Mouse (Mus musculus) heart, embryonic 16.5 days (tissue): ENCODE results near the gene Ammecr1. TPM values are rescaled to one million over a fixed set of nuclear protein-coding genes. Genes with fewer than 3 reads are reported as not detected.

Experiments used
- ATAC-seq: fragments of 200-750 bp; cut with Nextera tagmentation; replicated peaks from 2 replicates; pipeline ENCODE4 v1.8.0; 2017; ENCODE audit warnings: moderate number of reproducible peaks; ENCODE audit not compliant: insufficient read depth, low FRiP score; ENCODE audit errors: extremely low read depth
- H3K27ac ChIP-seq: fragments of 300-500 bp; sonication (generic); 2 replicates; pipeline ENCODE4 v1.5.1; 2014; ENCODE audit warnings: mild to moderate bottlenecking, low read length, control low read depth, moderate library complexity
- H3K27me3 ChIP-seq: fragments of 300-500 bp; sonication (generic); 2 replicates; pipeline ENCODE4 v1.6.1; 2014; ENCODE audit warnings: low read length, mixed read lengths; ENCODE audit not compliant: control insufficient read depth, insufficient read depth
- H3K36me3 ChIP-seq: fragments of 300-500 bp; sonication (generic); 2 replicates; pipeline ENCODE4 v1.6.1; 2014; ENCODE audit not compliant: control insufficient read depth, insufficient read depth
- H3K4me1 ChIP-seq: fragments of 300-500 bp; sonication (generic); 2 replicates; pipeline ENCODE4 v1.6.1; 2014; ENCODE audit warnings: low read length, mixed read lengths; ENCODE audit not compliant: control insufficient read depth, insufficient read depth
- H3K4me2 ChIP-seq: fragments of 300-500 bp; sonication (generic); 2 replicates; pipeline ENCODE4 v1.6.1; 2014; ENCODE audit warnings: low read depth, mild to moderate bottlenecking, control low read depth, low read length
- H3K4me3 ChIP-seq: fragments of 300-500 bp; sonication (generic); 2 replicates; pipeline ENCODE4 v1.5.1; 2014; ENCODE audit warnings: mild to moderate bottlenecking, control low read depth, low read length
- H3K9ac ChIP-seq: fragments of 300-500 bp; sonication (generic); 2 replicates; pipeline ENCODE4 v1.6.1; 2014; ENCODE audit warnings: low read length, control low read depth
- H3K9me3 ChIP-seq: fragments of 300-500 bp; sonication (generic); replicated peaks from 2 replicates; pipeline ENCODE4 v1.6.1; 2016; ENCODE audit warnings: low read length; ENCODE audit not compliant: control insufficient read depth
- WGBS: fragments of 180-500 bp; shearing (Covaris S2); extraction: QIAGEN DNeasy Blood & Tissue Kit; methylation state at CpG from one replicate; pipeline ENCODE4 v1.1.7; 2014; 5-methylcytosine and 5-hydroxymethylcytosine counted together
- polyA plus RNA-seq: library from polyadenylated mRNA; unstranded; fragments of >200 nt; fragmentation: Nextera tagmentation; extraction: Ambion mirVana; gene quantifications from 2 replicates; pipeline ENCODE4 v1.2.1, GENCODE M21; 2015

Ammecr1 gene
- polyA plus RNA-seq, 1 experiment from 2014 or later = 15.1 TPM

- Histone ChIP-seq H3K4me1 (no peaks in the 10 kb centered on the region), H3K4me3 (no peak overlapping the region), H3K9me3 (no peaks in the 10 kb centered on the region), H3K9ac (no peak overlapping the region), H3K4me2 (no peak overlapping the region), H3K27me3 (no peaks in the 10 kb centered on the region), H3K36me3 (no peaks in the 10 kb centered on the region), H3K27ac (no peak overlapping the region)
- no peak for ATAC-seq
- 92% methylated on average over 3 of the region's 3 CpGs for WGBS
Observed at GRCm38 (mm10) chrX:142981530-142982130, 15.1 kb upstream of the Ammecr1 start.

- Histone ChIP-seq H3K9ac (no peak overlapping the region), H3K4me1 (no peaks in the 10 kb centered on the region), H3K9me3 (no peaks in the 10 kb centered on the region), H3K27me3 (no peaks in the 10 kb centered on the region), H3K27ac (no peak overlapping the region), H3K4me3 (no peak overlapping the region), H3K36me3 (no peaks in the 10 kb centered on the region), H3K4me2 (no peak overlapping the region)
- WGBS = 50% methylated on average over 2 of the region's 2 CpGs
- no peak for ATAC-seq
Observed at GRCm38 (mm10) chrX:142980855-142981529, 14.5 kb upstream of the Ammecr1 start.

DNA sequence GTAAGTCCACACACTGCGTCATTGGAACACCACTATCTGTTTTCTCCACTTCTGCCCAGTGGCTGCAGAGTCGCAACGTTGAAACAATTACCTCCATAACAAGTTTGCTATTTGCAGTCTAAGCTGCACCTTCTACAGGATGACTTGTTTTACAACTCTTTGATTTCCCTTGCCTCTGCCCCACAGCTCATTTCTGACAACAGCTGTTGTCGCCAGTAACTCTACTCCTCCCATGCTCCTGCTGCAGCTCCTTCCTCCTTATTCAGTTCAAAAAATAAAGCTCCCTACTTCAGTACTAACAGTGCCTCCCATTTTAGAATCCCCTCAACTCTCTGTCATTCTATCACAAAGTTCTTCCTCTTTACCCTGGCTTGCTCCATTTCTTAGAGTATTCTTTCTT, 12.7 kb upstream of the Ammecr1 start:
- Histone ChIP-seq H3K4me2 (no peak overlapping the region), H3K27ac (no peak overlapping the region), H3K9ac (no peak overlapping the region), H3K36me3 (no peaks in the 10 kb centered on the region), H3K4me1 (no peaks in the 10 kb centered on the region), H3K27me3 (no peaks in the 10 kb centered on the region), H3K9me3 (no peaks in the 10 kb centered on the region), H3K4me3 (no peak overlapping the region)
- no peak for ATAC-seq
- WGBS = 69% methylated on average over 4 of the region's 4 CpGs

- H3K9me3 ChIP-seq = no peaks in the 10 kb centered on the region
- no peak overlapping the region for H3K4me2 ChIP-seq
- H3K27ac ChIP-seq = peak overlapping the region; percentile 48; the same call in 1 of the 2 replicates
- ATAC-seq = peak; percentile 63; the same call in 1 of the 2 replicates
- no peaks in the 10 kb centered on the region for H3K4me1 ChIP-seq
- WGBS = 40% methylated on average over 7 of the region's 7 CpGs
- H3K9ac ChIP-seq = no peak overlapping the region
- H3K36me3 ChIP-seq = no peaks in the 10 kb centered on the region
- H3K4me3 ChIP-seq = no peak overlapping the region
- H3K27me3 ChIP-seq = no peaks in the 10 kb centered on the region
Observed at GRCm38 (mm10) chrX:142972443-142972970, 6.0 kb upstream of the Ammecr1 start.

DNA sequence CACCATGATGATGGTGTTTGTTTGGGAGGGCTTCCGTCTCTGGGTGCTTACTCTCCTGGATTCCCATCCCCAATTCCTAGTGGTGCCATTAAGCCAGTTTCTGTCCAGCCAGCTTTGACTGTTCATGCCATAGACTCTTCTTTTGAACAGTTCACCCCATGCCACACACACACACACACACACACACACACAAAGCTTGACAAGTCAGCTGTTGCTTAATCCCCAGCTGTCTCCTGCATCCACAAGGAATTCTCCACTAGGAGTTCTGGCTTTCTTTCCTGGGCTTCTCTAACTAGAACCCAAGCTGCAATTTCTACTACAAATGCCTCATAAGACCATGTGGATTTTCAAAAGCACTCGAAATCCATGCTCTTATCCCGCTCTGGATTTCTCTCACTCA, 5.2 kb upstream of the Ammecr1 start:
- H3K4me3 ChIP-seq = no peak overlapping the region
- H3K27me3 ChIP-seq = no peaks in the 10 kb centered on the region
- WGBS = 87% methylated on average over 3 of the region's 3 CpGs
- H3K4me1 ChIP-seq = 0 out of 2 replicates have a peak, but pooled peaks cover 2% of the 10 kb centered on the region
- ATAC-seq = no peak
- H3K9ac ChIP-seq = no peak overlapping the region
- H3K4me2 ChIP-seq = no peak overlapping the region
- H3K36me3 ChIP-seq = no peaks in the 10 kb centered on the region
- H3K27ac ChIP-seq = no peak overlapping the region
- H3K9me3 ChIP-seq = no peaks in the 10 kb centered on the region

GRCm38 (mm10) chrX:142967067-142967466, 539 bp upstream of the Ammecr1 start:
- Histone ChIP-seq H3K9me3 (no peaks in the 10 kb centered on the region), H3K4me3 (peak overlapping the region; percentile 61), H3K36me3 (no peaks in the 10 kb centered on the region), H3K4me1 (0 out of 2 replicates have a peak, but pooled peaks cover 2% of the 10 kb centered on the region), H3K9ac (peak overlapping the region; percentile 57), H3K27me3 (no peaks in the 10 kb centered on the region), H3K4me2 (peak overlapping the region; percentile 70), H3K27ac (peak overlapping the region; percentile 55)
- ATAC-seq = no peak
- 37% methylated on average over 7 of the region's 7 CpGs for whole genome bisulfite sequencing

GRCm38 (mm10) chrX:142965236-142966007, 1.1 kb downstream of the Ammecr1 start:
- H3K4me1 ChIP-seq = 0 out of 2 replicates have a peak, but pooled peaks cover 2% of the 10 kb centered on the region
- peak overlapping the region; percentile 91 for H3K27ac ChIP-seq
- no peaks in the 10 kb centered on the region for H3K27me3 ChIP-seq
- peak; percentile 24; the same call in 1 of the 2 replicates for ATAC-seq
- H3K36me3 ChIP-seq = no peaks in the 10 kb centered on the region
- peak overlapping the region; percentile 58 for H3K4me2 ChIP-seq
- WGBS = 15% methylated on average over 23 of the region's 23 CpGs
- peak overlapping the region; percentile 61 for H3K4me3 ChIP-seq
- H3K9ac ChIP-seq = peak overlapping the region; percentile 78
- H3K9me3 ChIP-seq = no peaks in the 10 kb centered on the region

GRCm38 (mm10) chrX:142960434-142960833, 6.1 kb downstream of the Ammecr1 start:
- H3K27ac ChIP-seq = no peak overlapping the region
- no peak overlapping the region for H3K9ac ChIP-seq
- ATAC-seq = no peak
- WGBS = 73% methylated on average over 2 of the region's 2 CpGs
- H3K27me3 ChIP-seq = no peaks in the 10 kb centered on the region
- H3K36me3 ChIP-seq = no peaks in the 10 kb centered on the region
- H3K4me2 ChIP-seq = no peak overlapping the region
- H3K9me3 ChIP-seq = no peaks in the 10 kb centered on the region
- H3K4me3 ChIP-seq = no peak overlapping the region
- peaks cover 5% of the 10 kb centered on the region; the same call in 1 of the 2 replicates for H3K4me1 ChIP-seq
